Comparison of ENCODE assay signal across 8 mouse cellular contexts in genomic region chr12:101957079-101957941, GRCm38 (mm10). TPM values are rescaled to one million over a fixed set of nuclear protein-coding genes. Genes with fewer than 3 reads are reported as not detected.
DNase-seq lines count a peak whose midpoint lies in the region; ATAC-seq and TF ChIP-seq lines count a peak whose summit lies in the region.

No protein-coding gene starts in this region.

- H3K36me3 ChIP-seq in ES-Bruce4 (ENCODE audit: control insufficient read depth, insufficient read depth, low read length, poor library complexity, severe bottlenecking): no peaks in the 10 kb centered on the region
- peaks cover 3% of the 10 kb centered on the region; the same call in 1 of the 2 replicates for H3K36me3 ChIP-seq in erythroblast, embryonic 14.5 days (ENCODE audit: control insufficient read depth)
- H3K36me3 ChIP-seq in limb, embryonic 11.5 days (ENCODE audit: control insufficient read depth, insufficient read depth, low read length): no peaks in the 10 kb centered on the region

- 13% methylated on average over 26 of the region's 26 CpGs for WGBS in limb, embryonic 11.5 days

- peak; percentile 27 to 29 for DNase-seq in heart, adult 9 months (ENCODE audit: low spot score in 2 of 2)
- no peak for DNase-seq in heart, postnatal 10 days
- DNase-seq in limb, embryonic 11.5 days (ENCODE audit: low spot score): no peak
- DNase-seq in naive thymus-derived CD4-positive, alpha-beta T cell, adult 2 months (ENCODE audit: low read depth): peak; percentile 33
- no peak for DNase-seq in thymus, adult 18-20 months
- DNase-seq in frontal cortex, postnatal 36 days (ENCODE audit: low spot score in 2 of 2): no peak

- peak overlapping the region; percentile 82 for H3K4me3 ChIP-seq in ES-Bruce4 (ENCODE audit: low read depth, low read length)
- H3K4me3 ChIP-seq in erythroblast, embryonic 14.5 days (replicated peaks): peak overlapping the region; percentile 95
- peak overlapping the region; percentile 83 for H3K4me3 ChIP-seq in limb, embryonic 11.5 days (ENCODE audit: low read depth, low read length)

- no peak for TF ChIP-seq POLR2A in ES-Bruce4 (IDR thresholded peaks at IDR 0.05; ENCODE audit: insufficient read depth, low read length)

- peaks cover 1% of the 10 kb centered on the region for H3K4me1 ChIP-seq in ES-Bruce4 (ENCODE audit: control insufficient read depth, insufficient read depth, low read length)
- peaks cover 23% of the 10 kb centered on the region for H3K4me1 ChIP-seq in erythroblast, embryonic 14.5 days (ENCODE audit: control insufficient read depth)
- H3K4me1 ChIP-seq in limb, embryonic 11.5 days (ENCODE audit: control insufficient read depth, insufficient read depth, low read length): no peaks in the 10 kb centered on the region

- peak overlapping the region; percentile 90 for H3K9ac ChIP-seq in ES-Bruce4 (ENCODE audit: low read depth, poor library complexity, severe bottlenecking)
- H3K9ac ChIP-seq in limb, embryonic 11.5 days (ENCODE audit: low read length): peak overlapping the region; percentile 83

- no peak; the same call in 1 of the 2 replicates for ATAC-seq in limb, embryonic 11.5 days (ENCODE audit: insufficient number of reproducible peaks, low FRiP score, low TSS enrichment, low read depth)

- no peaks in the 10 kb centered on the region for H3K27me3 ChIP-seq in ES-Bruce4 (ENCODE audit: control insufficient read depth, insufficient read depth, low read length, poor library complexity, severe bottlenecking)
- H3K27me3 ChIP-seq in erythroblast, embryonic 14.5 days (ENCODE audit: control insufficient read depth): no peaks in the 10 kb centered on the region
- no peaks in the 10 kb centered on the region for H3K27me3 ChIP-seq in limb, embryonic 11.5 days (ENCODE audit: control insufficient read depth, insufficient read depth, low read length)

- H3K27ac ChIP-seq in ES-Bruce4 (ENCODE audit: insufficient read depth, low read length): no peak overlapping the region
- H3K27ac ChIP-seq in limb, embryonic 11.5 days (replicated peaks; ENCODE audit: low read depth, low read length): no peak overlapping the region

- intact Hi-C loops in heart, postnatal 10 days (cut with DNase I): loop anchor here (5.0 kb wide), 2 partner anchors 45 to 835 kb away; partner anchors contain the start of gene Trip11

- no peak for TF ChIP-seq EP300 in ES-Bruce4 (IDR thresholded peaks at IDR 0.05; ENCODE audit: insufficient read depth, low read depth, low read length)

- no peak for TF ChIP-seq CTCF in ES-Bruce4 (IDR thresholded peaks at IDR 0.05; ENCODE audit: low read depth, low read length)

- peak overlapping the region; percentile 59 for H3K4me2 ChIP-seq in limb, embryonic 11.5 days (ENCODE audit: low read depth, severe bottlenecking)

- H3K9me3 ChIP-seq in ES-Bruce4 (replicated peaks; ENCODE audit: control insufficient read depth, insufficient read depth, low read length, poor library complexity, severe bottlenecking): no peaks in the 10 kb centered on the region
- H3K9me3 ChIP-seq in erythroblast, embryonic 14.5 days (ENCODE audit: control insufficient read depth, low read length): no peaks in the 10 kb centered on the region
- no peaks in the 10 kb centered on the region for H3K9me3 ChIP-seq in limb, embryonic 11.5 days (ENCODE audit: control insufficient read depth, low read length)

RNA-seq across cellular contexts. Expression of gene Atxn3, which starts 0.7 kb away (rescaled TPM):
- total RNA-seq in heart, postnatal 10 days (2021): 10 to 100 TPM in 1 of 2 experiments, 1 to 10 TPM in 1; 9.9 to 14.0 TPM
- 28.1 and 34.9 TPM in 2 replicates for polyA plus RNA-seq in ES-Bruce4 (2011; ENCODE audit: insufficient read depth, insufficient read length, low read depth, missing spikeins)
- 0.05 and 0.06 TPM in 2 replicates for polyA plus RNA-seq in erythroblast, embryonic 14.5 days (2012)
- polyA plus RNA-seq in limb, embryonic 11.5 days (2014; fragmentation: Nextera tagmentation; extraction: Ambion mirVana): 10.4 and 12.3 TPM in 2 replicates

RNA-seq across cellular contexts. Expression of gene Cpsf2, which starts 18.5 kb away (rescaled TPM):
- total RNA-seq in heart, postnatal 10 days (2021): 10 to 100 TPM; 20.3 to 20.9 TPM
- 35.8 and 39.1 TPM in 2 replicates for polyA plus RNA-seq in ES-Bruce4 (2011; ENCODE audit: insufficient read depth, insufficient read length, low read depth, missing spikeins)
- 0.39 and 0.41 TPM in 2 replicates for polyA plus RNA-seq in erythroblast, embryonic 14.5 days (2012)
- polyA plus RNA-seq in limb, embryonic 11.5 days (2014; fragmentation: Nextera tagmentation; extraction: Ambion mirVana): 39.2 and 41.8 TPM in 2 replicates

RNA-seq across cellular contexts. Expression of gene Trip11, which starts 44.2 kb away (rescaled TPM):
- total RNA-seq in heart, postnatal 10 days (2021): 10 to 100 TPM; 32.1 to 34.5 TPM
- 21.0 and 23.7 TPM in 2 replicates for polyA plus RNA-seq in ES-Bruce4 (2011; ENCODE audit: insufficient read depth, insufficient read length, low read depth, missing spikeins)
- 0.03 and 0.06 TPM in 2 replicates for polyA plus RNA-seq in erythroblast, embryonic 14.5 days (2012)
- polyA plus RNA-seq in limb, embryonic 11.5 days (2014; fragmentation: Nextera tagmentation; extraction: Ambion mirVana): 13.8 and 14.2 TPM in 2 replicates

Comparison
In these comparisons a context has a peak if more than half of its experiments do, and no peak if none do; other contexts are left out.
1. DNase-seq: peak in heart, adult 9 months (2 of 2) and naive thymus-derived CD4-positive, alpha-beta T cell, adult 2 months (single experiment); none in heart, postnatal 10 days (0 of 2), limb, embryonic 11.5 days (single experiment), thymus, adult 18-20 months (0 of 2) and frontal cortex, postnatal 36 days (0 of 2).
2. RNA of gene Atxn3, which starts 0.7 kb away (polyA plus RNA-seq): 28.1 to 34.9 TPM in ES-Bruce4 and 10.4 to 12.3 TPM in limb, embryonic 11.5 days; 0.05 to 0.06 TPM in erythroblast, embryonic 14.5 days; every median in the first group is over 10 times any median in the second.
3. RNA of gene Cpsf2, which starts 18.5 kb away (polyA plus RNA-seq): 39.2 to 41.8 TPM in limb, embryonic 11.5 days and 35.8 to 39.1 TPM in ES-Bruce4; 0.39 to 0.41 TPM in erythroblast, embryonic 14.5 days; every median in the first group is over 10 times any median in the second.
4. RNA of gene Trip11, which starts 44.2 kb away (polyA plus RNA-seq): 21.0 to 23.7 TPM in ES-Bruce4 and 13.8 to 14.2 TPM in limb, embryonic 11.5 days; 0.03 to 0.06 TPM in erythroblast, embryonic 14.5 days; every median in the first group is over 10 times any median in the second.
5. Peak in every context shown above with its lines, with median percentiles within 50 percentile points of each other: H3K4me3 ChIP-seq.